In genomic region chr13:44730939-44731551, GRCm38 (mm10) we compare ENCODE assay signal across 8 mouse cellular contexts. TPM values are rescaled to one million over a fixed set of nuclear protein-coding genes. Genes with fewer than 3 reads are reported as not detected.
A peak's percentile ranks its signal among the peaks of the same experiment; 100 is the strongest.
DNase-seq lines count a peak whose midpoint lies in the region; TF ChIP-seq lines count a peak whose summit lies in the region.

No protein-coding gene starts in this region.

- H3K36me3 ChIP-seq in megakaryocyte, embryonic 14.5 days (replicated peaks; ENCODE audit: low read length), result peaks cover 12% of the 10 kb centered on the region

- no peaks in the 10 kb centered on the region for H3K27me3 ChIP-seq in megakaryocyte, embryonic 14.5 days (replicated peaks)

- peaks cover 4% of the 10 kb centered on the region; the same call in 1 of the 2 replicates for H3K4me1 ChIP-seq in cortical plate, adult 2 months (ENCODE audit: control insufficient read depth, insufficient read depth, low read length)
- peaks cover 48% of the 10 kb centered on the region for H3K4me1 ChIP-seq in megakaryocyte, embryonic 14.5 days

- no peak for TF ChIP-seq CTCF in cortical plate, adult 2 months (IDR thresholded peaks at IDR 0.05; ENCODE audit: extremely low read depth, insufficient read depth, low read length)

- TF ChIP-seq POLR2A in cortical plate, adult 2 months (IDR thresholded peaks at IDR 0.05; ENCODE audit: extremely low read depth, insufficient read depth, low read length), result peak; percentile 96

- DNase-seq in adipocyte (ENCODE audit: low spot score), result peak; percentile 89
- peak; percentile 81 to 83 for DNase-seq in gastrocnemius, adult 8-10 months (ENCODE audit: low spot score in 2 of 2)
- DNase-seq in induced T-regulatory cell, adult 2 months (ENCODE audit: low read depth), result peak; percentile 94
- peak; percentile 83 to 91 for DNase-seq in left cerebral cortex, adult 9 months (ENCODE audit: low spot score in 2 of 2)
- DNase-seq in right cerebral cortex, adult 2 months (ENCODE audit: low spot score in 2 of 2), result peak; percentile 86 to 91
- peak; percentile 42 for DNase-seq in urinary bladder, postnatal 10 days (ENCODE audit: low spot score)

- peak overlapping the region; percentile 75 for H3K4me3 ChIP-seq in cortical plate, adult 2 months (ENCODE audit: insufficient read depth, low read length)
- peak overlapping the region; percentile 98 for H3K4me3 ChIP-seq in megakaryocyte, embryonic 14.5 days (replicated peaks)

- no peaks in the 10 kb centered on the region for H3K9me3 ChIP-seq in megakaryocyte, embryonic 14.5 days

- H3K27ac ChIP-seq in cortical plate, adult 2 months (ENCODE audit: insufficient read depth, low read length), result peak overlapping the region; percentile 100

RNA-seq across cellular contexts. Expression of gene Jarid2, which starts 1.8 kb away (rescaled TPM):
- 18.2 TPM in 2 replicates for polyA plus RNA-seq in cortical plate, adult 2 months (2012; rRNA removed)
- total RNA-seq in gastrocnemius, adult 8-10 months (2022), result 10 to 100 TPM; 19.1 to 26.3 (median 21.0) TPM
- 68.2 and 178 TPM in 2 replicates for polyA plus RNA-seq in megakaryocyte, embryonic 14.5 days (2012; ENCODE audit: insufficient read depth, low replicate concordance)

Comparison
In these comparisons a context has a peak if more than half of its experiments do, and no peak if none do; other contexts are left out.
1. Peak in every context shown above with its lines: DNase-seq, H3K4me3 ChIP-seq and H3K27ac ChIP-seq.
2. DNase-seq: peak in every context shown above with its lines; median percentile 94 in induced T-regulatory cell, adult 2 months; 89 in adipocyte; 88 in right cerebral cortex, adult 2 months; 87 in left cerebral cortex, adult 9 months; 82 in gastrocnemius, adult 8-10 months; 42 in urinary bladder, postnatal 10 days.